Mouse (Mus musculus) heart, postnatal 0 days (tissue): ENCODE measurements at regions not wholly inside any gene's neighbourhood (a gene's known extent, or its start where the extent isn't known, plus 50 kb on each side); places are given as distances from the start of the nearest gene placed in this dataset.

ENCODE experiments used
- ATAC-seq: fragments of 200-750 bp; cut with Nextera tagmentation; 2 replicates; pipeline ENCODE4 v1.8.0; 2017; ENCODE audit warnings: low read depth, moderate number of reproducible peaks, moderate library complexity; ENCODE audit not compliant: insufficient read depth
- DNase-seq: peaks from one replicate; pipeline ENCODE4 v3.0.0-alpha.2; 2016; ENCODE audit warnings: low spot score
- H3K27ac ChIP-seq: fragments of 300-500 bp; sonication (generic); 2 replicates; pipeline ENCODE4 v1.5.1; 2014; ENCODE audit warnings: low read depth, mild to moderate bottlenecking
- H3K27me3 ChIP-seq: fragments of 300-500 bp; sonication (generic); 2 replicates; pipeline ENCODE4 v1.6.1; 2014; ENCODE audit warnings: low read length, mixed read lengths; ENCODE audit not compliant: control insufficient read depth, insufficient read depth
- H3K36me3 ChIP-seq: fragments of 300-500 bp; sonication (generic); replicated peaks from 2 replicates; pipeline ENCODE4 v1.6.1; 2014; ENCODE audit warnings: low read length, mixed read lengths; ENCODE audit not compliant: control insufficient read depth, insufficient read depth
- H3K4me1 ChIP-seq: fragments of 300-500 bp; sonication (generic); 2 replicates; pipeline ENCODE4 v1.6.1; 2014; ENCODE audit warnings: antibody characterized with exemption; ENCODE audit not compliant: control insufficient read depth, insufficient read depth
- H3K4me2 ChIP-seq: fragments of 300-500 bp; sonication (generic); 2 replicates; pipeline ENCODE4 v1.6.1; 2014; ENCODE audit warnings: low read depth, mild to moderate bottlenecking, low read length, moderate library complexity
- H3K4me3 ChIP-seq: fragments of 300-500 bp; sonication (generic); 2 replicates; pipeline ENCODE4 v1.5.1; 2014; ENCODE audit warnings: low read depth, low read length
- H3K9ac ChIP-seq: fragments of 300-500 bp; sonication (generic); replicated peaks from 2 replicates; pipeline ENCODE4 v1.6.1; 2014; ENCODE audit warnings: low read depth, low read length, mixed read lengths
- H3K9me3 ChIP-seq: fragments of 300-500 bp; sonication (generic); replicated peaks from 2 replicates; pipeline ENCODE4 v1.6.1; 2016; ENCODE audit warnings: low read length; ENCODE audit not compliant: control insufficient read depth
- CTCF ChIP-seq: IDR thresholded peaks from 2 replicates; pipeline ENCODE4 v1.5.1; 2016; ENCODE audit warnings: antibody characterized with exemption, control low read depth, low read depth
- EP300 ChIP-seq: IDR thresholded peaks from 2 replicates; pipeline ENCODE4 v1.6.1; 2016; ENCODE audit warnings: antibody characterized with exemption, low read depth
- WGBS: fragments of 180-500 bp; shearing (Covaris S2); extraction: QIAGEN DNeasy Blood & Tissue Kit; methylation state at CpG from one replicate; pipeline ENCODE4 v1.1.7; 2014; 5-methylcytosine and 5-hydroxymethylcytosine counted together

- Histone ChIP-seq H3K9me3 (no peaks in the 10 kb centered on the region), H3K27me3 (no peaks in the 10 kb centered on the region), H3K27ac (no peak overlapping the region), H3K36me3 (no peaks in the 10 kb centered on the region), H3K4me1 (no peaks in the 10 kb centered on the region), H3K4me3 (no peak overlapping the region), H3K9ac (no peak overlapping the region), H3K4me2 (no peak overlapping the region)
- no peak for DNase-seq
- TF ChIP-seq CTCF: no peak
- TF ChIP-seq EP300: no peak
- WGBS: 63% methylated on average over 7 of the region's 7 CpGs
- no peak for ATAC-seq
Measured at GRCm38 (mm10) chr10:124733103-124733502, 656.2 kb downstream of the Slc16a7 start.

- Histone ChIP-seq H3K4me2 (no peak overlapping the region), H3K4me1 (no peaks in the 10 kb centered on the region), H3K4me3 (no peak overlapping the region), H3K36me3 (no peaks in the 10 kb centered on the region), H3K9ac (no peak overlapping the region), H3K27me3 (no peaks in the 10 kb centered on the region), H3K27ac (no peak overlapping the region), H3K9me3 (no peaks in the 10 kb centered on the region)
- 42% methylated on average over 2 of the region's 2 CpGs for WGBS
- TF ChIP-seq CTCF (no peak), EP300 (no peak)
- no peak for ATAC-seq
- no peak for DNase-seq
Measured at GRCm38 (mm10) chr10:124732342-124732741, 656.9 kb downstream of the Slc16a7 start.

GRCm38 (mm10) chr10:124731219-124731836, 657.9 kb downstream of the Slc16a7 start:
- ATAC-seq (no peak), DNase-seq (no peak)
- H3K4me2 ChIP-seq: no peak overlapping the region
- H3K27me3 ChIP-seq: no peaks in the 10 kb centered on the region
- H3K9ac ChIP-seq: no peak overlapping the region
- no peaks in the 10 kb centered on the region for H3K9me3 ChIP-seq
- H3K36me3 ChIP-seq: no peaks in the 10 kb centered on the region
- H3K4me1 ChIP-seq: no peaks in the 10 kb centered on the region
- no peak overlapping the region for H3K4me3 ChIP-seq
- 74% methylated on average over 7 of the region's 7 CpGs for WGBS
- no peak overlapping the region for H3K27ac ChIP-seq
- no peak for TF ChIP-seq EP300

GRCm38 (mm10) chr10:124712647-124713046, 676.6 kb downstream of the Slc16a7 start:
- Histone ChIP-seq H3K27ac (no peak overlapping the region), H3K36me3 (no peaks in the 10 kb centered on the region), H3K4me2 (no peak overlapping the region), H3K9me3 (no peaks in the 10 kb centered on the region; the same call in 1 of the 2 replicates), H3K4me3 (no peak overlapping the region), H3K4me1 (no peaks in the 10 kb centered on the region), H3K9ac (no peak overlapping the region), H3K27me3 (no peaks in the 10 kb centered on the region)
- DNase-seq (no peak), ATAC-seq (0 out of 2 replicates have a peak, but pooled peaks have one; percentile 20)
- WGBS: 58% methylated on average over 3 of the region's 3 CpGs
- TF ChIP-seq EP300 (no peak), CTCF (no peak)

GRCm38 (mm10) chr10:124710954-124711353, 678.3 kb downstream of the Slc16a7 start:
- no peak for DNase-seq
- 80% methylated on average over 3 of the region's 3 CpGs for WGBS
- H3K9ac ChIP-seq: no peak overlapping the region
- no peak overlapping the region for H3K27ac ChIP-seq
- no peaks in the 10 kb centered on the region for H3K27me3 ChIP-seq
- H3K4me2 ChIP-seq: no peak overlapping the region
- ATAC-seq: no peak
- H3K4me1 ChIP-seq: no peaks in the 10 kb centered on the region
- H3K4me3 ChIP-seq: no peak overlapping the region
- H3K9me3 ChIP-seq: no peaks in the 10 kb centered on the region; the same call in 1 of the 2 replicates
- TF ChIP-seq CTCF (no peak), EP300 (no peak)
- H3K36me3 ChIP-seq: no peaks in the 10 kb centered on the region

GRCm38 (mm10) chr10:124709832-124710231, 679.4 kb downstream of the Slc16a7 start:
- no peak overlapping the region for H3K4me3 ChIP-seq
- ATAC-seq: no peak
- H3K4me1 ChIP-seq: no peaks in the 10 kb centered on the region
- WGBS: 66% methylated on average over 3 of the region's 3 CpGs
- no peak overlapping the region for H3K4me2 ChIP-seq
- H3K27me3 ChIP-seq: no peaks in the 10 kb centered on the region
- H3K36me3 ChIP-seq: no peaks in the 10 kb centered on the region
- DNase-seq: no peak
- no peaks in the 10 kb centered on the region; the same call in 1 of the 2 replicates for H3K9me3 ChIP-seq
- H3K27ac ChIP-seq: no peak overlapping the region
- TF ChIP-seq CTCF (no peak), EP300 (no peak)
- H3K9ac ChIP-seq: no peak overlapping the region
